Mouse (Mus musculus): ENCODE results near the gene Olfr644. TPM values are rescaled to one million over a fixed set of nuclear protein-coding genes. Genes with fewer than 3 reads are reported as not detected.

Olfr644 gene
- not detected in 2 replicates for polyA plus RNA-seq (2015; fragmentation: Nextera tagmentation; extraction: Ambion mirVana)

DNA sequence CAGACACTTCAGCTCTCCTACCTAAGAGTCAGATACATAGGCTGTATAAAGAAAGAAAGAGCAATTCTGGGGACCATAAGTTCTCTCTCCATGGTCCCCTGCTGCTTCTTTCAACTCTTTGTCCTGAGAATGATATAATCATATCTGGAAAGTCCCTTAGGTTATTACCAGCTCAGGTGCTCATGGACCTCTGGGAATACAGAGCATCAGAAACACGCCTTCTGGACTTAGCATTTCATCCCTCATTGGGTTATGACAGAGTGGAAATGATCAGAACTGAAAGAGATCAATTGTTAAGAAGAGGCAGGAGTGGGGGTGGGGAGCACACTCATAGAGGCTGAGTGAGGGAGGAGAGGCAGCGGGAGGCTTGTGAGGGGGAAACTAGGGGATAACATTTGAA is at the start of gene Olfr644:
TSS of gene Olfr644 (minus strand) at position 101 of the 400 bp plus-strand sequence.
- TF ChIP-seq EP300 (IDR thresholded peaks at IDR 0.05; ENCODE audit: low read depth) (no peak), CTCF (IDR thresholded peaks at IDR 0.05; ENCODE audit: low read depth) (no peak)
- no peak for DNase-seq
- Histone ChIP-seq H3K4me3 (ENCODE audit: low read depth, low read length) (no peak within 1 kb of the TSS), H3K36me3 (replicated peaks; ENCODE audit: insufficient read depth, low read length) (no peaks in the 10 kb centered on the region), H3K4me1 (ENCODE audit: insufficient read depth) (no peaks in the 10 kb centered on the region), H3K27ac (ENCODE audit: low read depth) (no peak within 1 kb of the TSS), H3K4me2 (ENCODE audit: low read depth, low read length) (no peak within 1 kb of the TSS), H3K9me3 (ENCODE audit: low read length) (no peaks in the 10 kb centered on the region), H3K9ac (replicated peaks) (no peak within 1 kb of the TSS), H3K27me3 (ENCODE audit: insufficient read depth, low read length) (no peaks in the 10 kb centered on the region)
- 65% methylated on average over 2 of the region's 2 CpGs for WGBS (ENCODE audit: insufficient replicate concordance)
- ATAC-seq: no peak

DNA sequence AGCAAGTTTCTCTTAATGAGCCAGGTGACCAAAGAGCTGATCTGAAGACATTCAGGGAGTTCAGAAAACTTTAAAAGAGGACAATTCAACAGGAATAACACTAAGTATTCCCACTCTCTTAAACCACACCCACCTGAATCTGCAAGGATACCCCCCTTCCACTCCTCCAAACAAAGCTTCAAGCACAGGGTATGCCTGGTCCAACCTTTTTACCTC is 33.0 kb upstream of the Olfr644 start, which contains the start of gene Olfr646:
TSS of gene Olfr646 (plus strand) at position 117 of the 216 bp plus-strand sequence.
- no peak within 1 kb of the TSS for H3K9ac ChIP-seq (replicated peaks)
- ATAC-seq: no peak
- no peak within 1 kb of the TSS for H3K4me2 ChIP-seq (ENCODE audit: low read depth, low read length)
- H3K9me3 ChIP-seq (ENCODE audit: low read length): no peaks in the 10 kb centered on the region
- no peak within 1 kb of the TSS for H3K4me3 ChIP-seq (ENCODE audit: low read depth, low read length)
- H3K4me1 ChIP-seq (ENCODE audit: insufficient read depth): no peaks in the 10 kb centered on the region
- TF ChIP-seq EP300 (IDR thresholded peaks at IDR 0.05; ENCODE audit: low read depth) (no peak), CTCF (IDR thresholded peaks at IDR 0.05; ENCODE audit: low read depth) (no peak)
- no peak for DNase-seq
- H3K27ac ChIP-seq (ENCODE audit: low read depth): no peak within 1 kb of the TSS
- no peaks in the 10 kb centered on the region for H3K36me3 ChIP-seq (replicated peaks; ENCODE audit: insufficient read depth, low read length)
- H3K27me3 ChIP-seq (ENCODE audit: insufficient read depth, low read length): no peaks in the 10 kb centered on the region

DNA sequence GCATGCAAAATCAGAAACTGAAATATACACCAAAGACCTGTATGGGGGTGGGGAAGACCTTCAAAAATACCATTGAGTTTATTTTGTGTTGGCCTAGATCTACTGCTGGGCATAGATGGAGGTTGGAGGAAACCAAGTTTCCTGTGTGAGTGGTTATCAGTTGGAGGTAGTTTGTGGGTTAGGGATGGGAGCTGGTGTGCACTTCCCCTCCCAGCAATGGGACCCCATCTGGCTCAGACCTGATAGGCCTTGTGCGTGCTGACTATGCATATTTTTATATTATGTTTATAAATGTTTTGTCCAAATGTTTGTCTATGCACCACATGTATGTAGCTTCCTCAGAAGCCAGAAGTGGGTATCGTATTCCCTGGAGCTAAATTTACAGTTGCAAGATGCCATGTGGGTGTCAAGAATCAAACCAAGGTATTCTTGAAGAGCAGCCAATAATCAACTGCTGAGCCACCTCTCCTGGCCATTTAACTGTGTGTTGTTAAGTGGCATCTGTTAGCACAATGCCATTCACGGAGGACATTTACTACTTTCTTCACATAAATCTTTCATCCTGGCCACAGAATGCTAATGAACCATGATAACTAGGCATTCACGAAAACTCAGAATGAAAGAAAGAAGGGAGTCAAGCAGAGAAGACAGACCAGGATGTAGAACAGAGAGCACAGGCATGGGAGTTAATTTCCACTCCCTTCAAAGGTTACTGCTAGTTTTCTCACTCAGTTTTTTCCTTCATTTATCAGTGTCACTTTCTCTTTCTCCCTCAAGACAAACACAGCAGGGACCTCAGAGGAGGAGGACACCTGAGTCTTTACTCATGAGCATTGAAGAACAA is 32.5 kb upstream of the Olfr644 start:
- WGBS (ENCODE audit: insufficient replicate concordance): 29% methylated on average over 4 of the region's 4 CpGs
- H3K27me3 ChIP-seq (ENCODE audit: insufficient read depth, low read length): no peaks in the 10 kb centered on the region
- peak; percentile 66 for ATAC-seq
- no peaks in the 10 kb centered on the region for H3K36me3 ChIP-seq (replicated peaks; ENCODE audit: insufficient read depth, low read length)
- H3K4me3 ChIP-seq (ENCODE audit: low read depth, low read length): no peak overlapping the region
- no peak; the same call in 1 of the 2 replicates for TF ChIP-seq EP300 (IDR thresholded peaks at IDR 0.05; ENCODE audit: low read depth)
- TF ChIP-seq CTCF (IDR thresholded peaks at IDR 0.05; ENCODE audit: low read depth): no peak
- H3K27ac ChIP-seq (ENCODE audit: low read depth): no peak overlapping the region
- no peak for DNase-seq
- no peaks in the 10 kb centered on the region for H3K4me1 ChIP-seq (ENCODE audit: insufficient read depth)
- H3K4me2 ChIP-seq (ENCODE audit: low read depth, low read length): no peak overlapping the region
- H3K9ac ChIP-seq (replicated peaks): no peak overlapping the region
- no peaks in the 10 kb centered on the region for H3K9me3 ChIP-seq (ENCODE audit: low read length)

- H3K4me3 ChIP-seq (ENCODE audit: low read depth, low read length): no peak within 1 kb of the TSS
- no peaks in the 10 kb centered on the region for H3K27me3 ChIP-seq (ENCODE audit: insufficient read depth, low read length)
- no peaks in the 10 kb centered on the region for H3K4me1 ChIP-seq (ENCODE audit: insufficient read depth)
- no peak for ATAC-seq
- DNase-seq: no peak
- no peak within 1 kb of the TSS for H3K9ac ChIP-seq (replicated peaks)
- no peak within 1 kb of the TSS for H3K4me2 ChIP-seq (ENCODE audit: low read depth, low read length)
- TF ChIP-seq EP300 (IDR thresholded peaks at IDR 0.05; ENCODE audit: low read depth) (no peak), CTCF (IDR thresholded peaks at IDR 0.05; ENCODE audit: low read depth) (no peak)
- no peaks in the 10 kb centered on the region for H3K9me3 ChIP-seq (ENCODE audit: low read length)
- H3K27ac ChIP-seq (ENCODE audit: low read depth): no peak within 1 kb of the TSS
- 72% methylated on average over 1 of the region's 1 CpGs for WGBS (ENCODE audit: insufficient replicate concordance)
- no peaks in the 10 kb centered on the region for H3K36me3 ChIP-seq (replicated peaks; ENCODE audit: insufficient read depth, low read length)
Measured at GRCm38 (mm10) chr7:104085365-104085764, 13.7 kb upstream of the Olfr644 start, which contains the start of gene Olfr645. Gene Olfr645, minus strand, starts transcription at chr7:104085465.

DNA sequence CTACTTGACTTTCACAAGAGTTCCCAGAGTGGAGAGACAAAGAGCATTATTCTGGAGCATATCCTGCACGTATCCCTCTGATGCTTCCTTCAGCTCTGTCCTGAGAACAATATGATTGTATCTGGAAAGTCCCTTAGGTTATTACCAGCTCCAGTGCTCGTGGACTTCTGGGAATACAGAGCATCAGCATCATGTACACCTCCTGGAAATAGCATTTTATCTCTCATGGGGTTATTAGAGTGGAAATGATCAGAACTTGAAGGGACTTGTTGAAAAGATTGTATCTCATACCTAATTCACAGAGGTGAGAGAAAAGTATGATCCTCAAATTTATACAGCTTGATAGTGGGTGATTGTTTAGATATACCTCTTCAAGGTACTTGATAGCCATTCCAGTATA is 10.3 kb downstream of the Olfr644 start, which contains the start of gene 4930516K23Rik:
TSS of gene 4930516K23Rik (minus strand) at position 101 of the 400 bp plus-strand sequence.
- H3K9ac ChIP-seq (replicated peaks): no peak within 1 kb of the TSS
- H3K36me3 ChIP-seq (replicated peaks; ENCODE audit: insufficient read depth, low read length): no peaks in the 10 kb centered on the region
- H3K9me3 ChIP-seq (ENCODE audit: low read length): no peaks in the 10 kb centered on the region
- H3K27ac ChIP-seq (ENCODE audit: low read depth): no peak within 1 kb of the TSS
- ATAC-seq (no peak), DNase-seq (no peak)
- H3K27me3 ChIP-seq (ENCODE audit: insufficient read depth, low read length): no peaks in the 10 kb centered on the region
- H3K4me3 ChIP-seq (ENCODE audit: low read depth, low read length): no peak within 1 kb of the TSS
- H3K4me2 ChIP-seq (ENCODE audit: low read depth, low read length): no peak within 1 kb of the TSS
- 47% methylated on average over 2 of the region's 2 CpGs for WGBS (ENCODE audit: insufficient replicate concordance)
- TF ChIP-seq EP300 (IDR thresholded peaks at IDR 0.05; ENCODE audit: low read depth) (no peak), CTCF (IDR thresholded peaks at IDR 0.05; ENCODE audit: low read depth) (no peak)
- no peaks in the 10 kb centered on the region for H3K4me1 ChIP-seq (ENCODE audit: insufficient read depth)

GRCm38 (mm10) chr7:104059215-104059614 is 12.5 kb downstream of the Olfr644 start:
- Histone ChIP-seq H3K36me3 (replicated peaks; ENCODE audit: insufficient read depth, low read length) (no peaks in the 10 kb centered on the region), H3K27me3 (ENCODE audit: insufficient read depth, low read length) (no peaks in the 10 kb centered on the region), H3K4me2 (ENCODE audit: low read depth, low read length) (no peak overlapping the region), H3K9ac (replicated peaks) (no peak overlapping the region), H3K4me3 (ENCODE audit: low read depth, low read length) (no peak overlapping the region), H3K4me1 (ENCODE audit: insufficient read depth) (no peaks in the 10 kb centered on the region), H3K9me3 (ENCODE audit: low read length) (no peaks in the 10 kb centered on the region), H3K27ac (ENCODE audit: low read depth) (no peak overlapping the region)
- TF ChIP-seq CTCF (IDR thresholded peaks at IDR 0.05; ENCODE audit: low read depth): no peak
- no peak for TF ChIP-seq EP300 (IDR thresholded peaks at IDR 0.05; ENCODE audit: low read depth)
- ATAC-seq (no peak), DNase-seq (no peak)
- 62% methylated on average over 1 of the region's 1 CpGs for WGBS (ENCODE audit: insufficient replicate concordance)

All from liver, postnatal 0 days (tissue).